Mouse (Mus musculus): ENCODE data around the gene Nostrin. TPM values are rescaled to one million over a fixed set of nuclear protein-coding genes. Genes with fewer than 3 reads are reported as not detected.

Nostrin gene
- total RNA-seq, 2 experiments from 2014 or later = 11.0 to 13.0 TPM

DNA sequence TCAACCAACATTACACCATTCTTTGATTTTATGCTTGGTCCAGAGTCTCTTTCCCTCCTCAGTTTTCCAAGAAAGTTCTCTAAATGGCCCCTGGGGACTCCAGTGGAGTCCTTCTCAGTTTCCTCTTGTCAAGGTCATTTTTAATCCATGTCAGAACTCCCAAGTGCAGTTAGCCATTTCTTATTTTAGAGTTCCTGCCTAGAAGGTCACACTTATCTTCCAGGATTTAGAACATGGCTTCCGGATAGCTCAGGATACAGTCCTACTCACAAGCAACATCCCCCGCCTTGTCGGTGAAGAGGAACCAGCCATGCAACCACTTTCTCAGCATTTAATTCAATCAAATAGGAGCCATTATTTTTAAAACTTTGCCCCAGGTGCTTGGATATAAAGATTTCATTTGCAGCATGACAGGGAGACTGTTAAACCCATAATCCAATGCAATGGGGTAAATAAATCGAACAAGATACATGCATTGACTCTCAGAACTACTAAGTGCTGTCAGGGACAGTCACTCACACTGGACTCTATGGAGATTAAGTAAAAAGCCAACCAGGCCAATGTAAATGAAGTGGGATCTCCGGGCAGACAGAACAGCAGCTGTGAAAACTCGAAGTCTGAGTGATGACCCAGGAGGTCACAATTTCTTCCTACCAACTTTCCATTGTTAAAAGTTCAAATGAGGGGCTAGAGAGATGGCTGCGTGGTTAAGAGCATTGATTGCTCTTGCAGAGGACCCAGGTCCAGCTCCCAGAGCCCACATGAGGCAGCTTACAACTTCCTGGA lies 6.0 kb upstream of the Nostrin start:
- no peak for DNase-seq

DNA sequence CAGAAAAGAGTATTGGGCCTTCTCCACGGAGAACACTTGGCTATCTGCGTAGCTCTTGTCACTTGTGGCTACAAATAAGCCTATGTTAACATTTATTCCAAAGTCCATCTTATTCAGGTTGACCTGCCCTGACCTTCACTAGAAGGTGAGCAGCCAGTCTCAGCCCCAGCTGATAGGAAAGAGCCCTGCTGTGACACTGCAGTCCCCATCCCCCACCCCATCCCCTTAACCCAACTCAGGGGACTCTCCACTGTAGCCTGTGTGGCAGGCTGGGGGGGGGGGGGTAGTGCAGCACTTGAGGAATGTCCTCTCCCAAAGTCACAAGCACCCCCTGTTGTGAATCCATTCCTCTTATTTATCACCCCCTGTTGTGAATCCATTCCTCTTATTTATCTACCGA lies 3.6 kb upstream of the Nostrin start:
- DNase-seq = no peak

- no peak for DNase-seq
Observed at GRCm38 (mm10) chr2:69132488-69133040, 3.0 kb upstream of the Nostrin start.

DNA sequence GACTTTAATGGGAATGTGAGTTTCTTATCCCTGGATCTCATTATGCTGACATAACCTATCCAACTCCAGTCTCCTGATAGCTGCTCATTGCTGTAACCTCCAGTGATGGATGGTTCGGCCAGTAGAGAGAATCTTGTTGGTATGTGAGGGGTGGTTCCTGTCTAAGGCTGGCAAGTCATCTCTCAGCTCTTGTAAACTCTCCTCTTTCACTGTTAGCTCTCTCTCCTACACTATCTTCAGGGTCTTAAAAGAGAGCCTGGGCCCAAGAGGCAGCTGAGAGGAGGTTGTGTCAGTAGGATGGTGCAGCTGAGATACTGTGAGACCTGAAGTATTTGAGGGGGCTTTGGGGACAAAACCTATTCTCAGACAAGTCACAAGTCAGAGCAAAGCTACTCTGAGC lies 1.4 kb upstream of the Nostrin start:
- no peak for DNase-seq

DNA sequence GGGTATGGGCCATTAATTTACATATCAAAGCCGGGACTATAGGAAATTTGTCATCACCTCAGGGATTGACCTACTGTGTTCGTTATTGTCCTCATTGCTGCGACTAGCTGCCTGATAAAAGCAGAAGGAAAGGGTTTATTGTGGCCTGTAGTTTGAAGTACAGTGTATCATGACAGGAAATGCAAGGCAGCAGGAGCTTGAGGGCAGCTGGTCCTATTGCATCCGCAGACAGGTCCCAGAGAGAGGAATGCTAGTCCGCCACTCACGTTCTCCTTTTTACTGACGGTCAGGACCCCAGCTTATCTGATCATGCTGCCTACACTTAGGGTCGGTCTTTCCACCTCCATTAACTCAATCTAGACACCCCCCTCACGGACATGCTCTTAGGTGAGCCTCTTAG lies 663 bp upstream of the Nostrin start:
- no peak for DNase-seq

- no peak for DNase-seq
Observed at GRCm38 (mm10) chr2:69137406-69138084, 1.9 kb downstream of the Nostrin start.

DNA sequence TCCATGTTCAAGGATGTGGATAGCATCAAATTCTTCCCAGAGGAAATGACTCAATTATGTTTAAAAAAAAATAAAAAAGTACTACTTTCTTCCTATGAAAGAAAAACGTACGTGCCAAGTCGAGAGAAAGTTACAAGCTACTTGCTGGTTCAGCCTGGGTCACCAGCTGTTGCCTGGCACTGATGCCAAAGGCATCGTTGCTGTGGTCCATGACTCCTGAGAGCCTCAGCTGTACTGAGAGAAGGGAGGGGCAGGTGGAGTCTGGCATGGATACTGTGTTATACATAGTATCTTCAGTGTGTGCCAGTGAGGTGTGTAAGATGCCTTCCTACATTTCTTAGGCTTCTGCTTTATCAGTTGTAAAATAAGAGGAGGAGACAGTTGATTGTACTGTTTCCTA lies 3.2 kb downstream of the Nostrin start:
- DNase-seq = peak; percentile 13

DNA sequence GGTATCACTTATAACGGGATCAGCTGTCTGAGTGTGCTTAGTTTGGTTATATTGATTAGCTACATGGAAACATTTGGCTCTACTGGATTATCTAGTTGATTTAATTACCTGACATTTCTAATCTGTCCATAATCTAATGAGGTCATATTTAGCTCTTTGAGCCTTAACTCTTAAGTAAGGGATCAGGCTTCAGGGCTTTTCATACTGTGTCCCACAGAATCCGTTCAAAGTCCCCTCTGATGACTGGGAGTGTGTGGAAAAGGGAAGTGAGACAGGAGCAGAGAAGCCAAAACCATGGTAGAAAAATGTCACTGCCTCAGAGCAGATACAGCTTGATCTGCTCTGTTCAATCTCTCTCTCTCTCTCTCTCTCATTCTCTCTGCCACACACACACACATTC lies 4.6 kb downstream of the Nostrin start:
- no peak for DNase-seq

GRCm38 (mm10) chr2:69140816-69141215 lies 5.2 kb downstream of the Nostrin start:
- no peak for DNase-seq

- no peak for DNase-seq
Observed at GRCm38 (mm10) chr2:69148691-69149090, 13.1 kb downstream of the Nostrin start.

DNA sequence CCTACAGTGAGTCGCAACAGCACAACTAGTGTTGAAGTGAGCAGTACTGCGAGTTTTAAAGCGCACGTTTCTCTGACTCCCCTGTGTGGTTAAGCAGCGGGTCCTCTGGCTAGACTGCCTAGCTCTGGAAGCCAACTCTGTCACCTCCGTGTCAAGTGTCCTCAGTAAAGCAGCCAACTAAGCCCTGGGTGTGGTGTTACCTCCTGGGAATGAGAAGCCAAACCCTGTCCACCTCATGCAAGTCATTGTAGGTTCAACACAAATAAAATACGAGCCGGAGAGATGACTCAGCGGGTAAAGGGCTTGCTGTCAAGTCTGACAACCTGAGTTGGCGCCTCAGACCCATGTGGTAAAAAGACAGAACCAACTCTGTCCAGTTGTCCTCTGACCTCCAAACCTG lies 13.6 kb downstream of the Nostrin start:
- peak; percentile 11 for DNase-seq

DNA sequence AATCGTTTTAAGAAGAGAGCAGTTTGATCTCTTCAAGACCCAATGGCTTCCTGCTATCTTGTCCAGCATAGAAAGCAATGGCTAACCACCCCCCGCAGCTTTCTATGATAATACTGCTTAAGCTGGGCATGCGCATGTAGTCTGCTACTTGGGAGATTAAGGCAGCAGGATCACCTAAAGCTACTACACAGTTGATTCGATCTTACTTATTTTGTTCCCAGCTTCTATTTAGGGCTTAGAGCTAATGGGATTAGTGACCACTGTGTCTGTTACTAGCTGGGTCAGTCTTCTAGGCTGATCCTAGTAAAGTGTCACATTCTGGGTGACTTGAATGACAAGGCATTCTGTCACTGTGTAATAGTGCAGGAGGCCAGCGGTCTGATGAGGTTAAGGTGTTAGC lies 15.2 kb downstream of the Nostrin start:
- no peak for DNase-seq

DNA sequence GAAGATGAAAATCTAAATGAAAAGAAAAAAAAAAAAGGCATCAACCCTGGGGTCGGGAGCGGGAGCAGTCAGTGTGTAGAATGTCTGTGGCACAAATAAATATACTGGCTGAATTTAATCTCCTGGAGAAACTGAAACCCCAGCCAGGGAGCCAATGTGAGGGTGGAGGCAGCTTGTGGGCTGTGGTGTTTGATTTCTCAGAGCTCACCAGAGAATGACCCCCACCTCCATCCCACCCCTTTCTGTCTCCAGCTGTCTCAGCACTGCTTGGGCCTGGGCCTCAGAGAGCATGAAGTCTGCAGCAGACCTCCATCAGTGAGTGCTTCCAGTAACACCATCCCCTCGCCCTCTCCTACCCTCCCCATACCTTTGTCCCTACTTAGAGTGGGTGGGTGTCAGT lies 20.3 kb downstream of the Nostrin start:
- DNase-seq = no peak

- no peak for DNase-seq
Observed at GRCm38 (mm10) chr2:69156283-69156682, 20.7 kb downstream of the Nostrin start.

DNA sequence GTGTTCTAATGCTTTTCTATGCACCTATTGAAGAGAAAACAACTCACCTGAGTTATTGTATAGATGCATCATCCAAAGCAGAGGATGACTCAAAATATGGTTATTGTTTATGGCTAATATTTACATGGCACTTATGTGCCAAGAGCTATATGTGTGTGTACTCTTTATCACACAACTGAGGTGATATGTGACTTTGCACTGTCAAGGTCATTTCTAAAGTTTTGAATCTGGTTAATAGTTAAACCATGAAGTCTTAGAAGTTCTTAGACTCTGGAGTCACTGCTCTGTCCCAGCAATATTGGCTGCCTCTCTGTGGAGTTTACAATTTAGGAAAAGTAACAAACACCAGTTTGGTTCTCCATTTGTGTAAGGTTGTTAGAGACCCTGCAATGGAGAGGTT lies 23.3 kb downstream of the Nostrin start:
- DNase-seq = no peak

DNA sequence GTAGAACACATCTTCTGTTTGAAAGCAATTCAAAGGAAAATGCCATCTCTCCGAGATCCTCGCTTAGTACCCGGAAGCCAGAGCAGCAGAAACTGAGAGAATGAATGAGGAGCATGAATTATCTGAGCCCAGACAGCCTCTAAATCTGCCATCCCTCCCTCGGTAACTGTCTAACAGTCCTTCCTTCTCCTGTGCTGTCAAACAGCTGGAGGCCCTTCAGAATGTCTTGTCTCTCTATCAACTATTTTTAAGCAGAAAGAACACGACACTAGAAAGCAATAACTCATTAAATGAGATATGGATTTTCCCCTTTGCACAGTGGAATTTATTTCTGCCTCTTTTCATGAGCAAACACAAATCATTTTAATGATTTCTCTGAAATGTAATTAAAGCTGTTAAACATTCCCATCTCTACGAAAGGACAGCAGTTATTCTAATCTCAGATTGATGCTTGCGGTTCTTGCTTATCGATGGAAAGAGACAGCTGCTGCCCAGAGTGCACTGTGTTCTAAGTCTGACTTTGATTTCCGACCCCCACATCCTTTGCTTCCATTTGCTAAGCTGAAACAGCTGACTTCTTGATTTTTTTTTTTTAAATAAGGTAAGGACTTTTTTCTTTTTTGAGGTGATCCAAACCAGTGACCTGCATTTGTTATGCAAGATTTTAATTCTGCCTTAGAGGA lies 34.9 kb downstream of the Nostrin start:
- DNase-seq = no peak

GRCm38 (mm10) chr2:69175296-69175695 lies 39.7 kb downstream of the Nostrin start:
- no peak for DNase-seq

GRCm38 (mm10) chr2:69179721-69180120 lies 44.1 kb downstream of the Nostrin start:
- DNase-seq = no peak

- no peak for DNase-seq
Observed at GRCm38 (mm10) chr2:69187990-69188389, 52.4 kb downstream of the Nostrin start.

DNA sequence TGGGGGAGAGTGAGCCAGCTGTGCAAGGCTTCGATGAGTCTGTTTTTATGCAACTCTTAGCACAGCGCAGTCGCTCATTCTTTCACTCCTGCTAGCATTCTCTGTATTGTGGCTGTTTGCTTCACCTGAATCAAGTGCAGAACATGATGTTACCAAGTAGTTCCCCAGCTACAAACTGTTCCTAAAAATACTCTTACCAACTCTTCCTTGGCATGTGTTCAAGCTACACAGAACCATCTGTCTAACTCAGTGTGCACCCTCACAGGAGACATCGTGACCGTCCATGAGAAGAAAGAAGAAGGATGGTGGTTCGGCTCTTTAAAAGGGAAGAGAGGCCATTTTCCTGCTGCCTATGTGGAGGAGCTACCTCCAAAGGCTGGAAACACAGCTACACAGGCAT lies 53.1 kb downstream of the Nostrin start:
- DNase-seq = no peak

GRCm38 (mm10) chr2:69189222-69189621 lies 53.6 kb downstream of the Nostrin start:
- DNase-seq = no peak

GRCm38 (mm10) chr2:69191059-69191458 lies 55.5 kb downstream of the Nostrin start:
- no peak for DNase-seq

DNA sequence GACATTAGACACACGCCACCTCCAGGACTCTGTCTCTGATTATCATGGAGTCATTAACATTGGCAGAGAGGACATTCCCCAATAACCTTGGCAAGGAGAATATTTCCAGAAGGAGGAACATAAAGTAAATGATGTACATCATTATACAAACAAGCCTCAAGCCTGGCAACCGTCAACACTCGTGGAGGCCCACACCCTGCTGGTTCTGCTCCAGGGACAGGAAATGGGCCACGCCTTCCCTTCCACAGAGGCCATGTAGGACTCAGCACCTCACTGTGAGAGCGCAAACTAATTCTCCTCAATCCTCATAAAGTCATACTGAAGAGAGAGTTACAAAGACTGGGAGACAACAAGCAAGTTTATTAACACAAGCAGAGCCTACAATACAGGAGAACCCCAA lies 58.0 kb downstream of the Nostrin start:
- DNase-seq = no peak
